In the genomic region with DNA sequence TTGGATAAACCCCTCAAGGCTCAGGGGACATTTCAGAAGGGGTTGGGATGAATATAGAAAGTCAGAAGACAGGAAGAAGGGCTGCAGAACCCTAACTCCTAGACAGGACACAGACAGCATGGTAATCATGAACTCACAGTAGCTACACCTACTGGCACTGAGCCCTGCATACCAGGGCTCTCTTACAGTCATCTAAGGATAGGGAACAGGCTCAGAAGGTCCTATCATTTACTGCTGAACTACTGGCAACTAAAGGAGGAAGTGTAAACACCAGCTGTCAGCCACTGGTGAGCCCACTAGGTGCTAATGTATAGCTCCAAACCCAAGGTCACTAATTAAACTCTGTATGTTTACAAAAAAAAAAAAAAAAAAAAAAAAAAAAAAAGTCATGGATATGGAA, we compare ENCODE assay signal across 11 mouse cellular contexts. TPM values are rescaled to one million over a fixed set of nuclear protein-coding genes. Genes with fewer than 3 reads are reported as not detected.
DNase-seq lines count a peak whose midpoint lies in the region; ATAC-seq and TF ChIP-seq lines count a peak whose summit lies in the region.
"Had no signal": no experiment of that assay in that cellular context is flagged by ENCODE, and none has a peak within 500 bp of the region (broad histone marks: within the 10 kb centered on the region; RNA-seq: fewer than 3 reads in every experiment).

No protein-coding gene starts in this region.

- no peak overlapping the region for H3K4me3 ChIP-seq in kidney, adult 2 months (ENCODE audit: insufficient read depth, low read depth, low read length)
- H3K4me3 ChIP-seq: embryonic facial prominence, embryonic 13.5 days; hindbrain, embryonic 10.5 days; limb, embryonic 13.5 days had no signal

- peak; percentile 9 to 16 for DNase-seq in adrenal gland, postnatal 36 days
- DNase-seq in adrenal gland, postnatal 4 days (ENCODE audit: low spot score in 2 of 2), result no peak
- peak; percentile 38 to 46 for DNase-seq in gastrocnemius, adult 8-10 months (ENCODE audit: low spot score in 2 of 2)
- DNase-seq in kidney, adult 2 months, result peak; percentile 47
- DNase-seq in lung, postnatal 36 days, result peak; percentile 39
- no peak for DNase-seq in spleen, adult 18-20 months
- DNase-seq in cerebellum, postnatal 4 days (ENCODE audit: low spot score in 2 of 2), result no peak

- no peak overlapping the region for H3K27ac ChIP-seq in kidney, adult 2 months (ENCODE audit: insufficient read depth, low read depth, low read length)
- H3K27ac ChIP-seq: embryonic facial prominence, embryonic 13.5 days; hindbrain, embryonic 10.5 days; limb, embryonic 13.5 days had no signal

- no peak for TF ChIP-seq POLR2A in kidney, adult 2 months (IDR thresholded peaks at IDR 0.05; ENCODE audit: low read depth, low read length)

- no peaks in the 10 kb centered on the region for H3K27me3 ChIP-seq in kidney, adult 2 months (replicated peaks; ENCODE audit: control insufficient read depth, insufficient read depth, low read length)
- H3K27me3 ChIP-seq: embryonic facial prominence, embryonic 13.5 days; limb, embryonic 13.5 days had no signal

- ATAC-seq in activated CD4-positive, CD25-positive, alpha-beta regulatory T cell, adult 4 months, result no peak

- H3K4me1 ChIP-seq in kidney, adult 2 months (ENCODE audit: control insufficient read depth, insufficient read depth, low read length), result 0 out of 2 replicates have a peak, but pooled peaks cover 4% of the 10 kb centered on the region
- H3K4me1 ChIP-seq: hindbrain, embryonic 10.5 days; limb, embryonic 13.5 days had no signal

- no peaks in the 10 kb centered on the region for H3K36me3 ChIP-seq in kidney, adult 2 months (ENCODE audit: control insufficient read depth, insufficient read depth, low read length)

- no peak for TF ChIP-seq CTCF in kidney, adult 2 months (conservative IDR thresholded peaks at IDR 0.05; ENCODE audit: insufficient read depth, insufficient read length, low read depth, low read length)

RNA-seq across cellular contexts. Expression of gene Parn, which starts 56.6 kb away (rescaled TPM):
- total RNA-seq in adrenal gland, postnatal 36 days (2021), result 10 to 100 TPM; 27.1 to 44.2 TPM
- total RNA-seq in adrenal gland, postnatal 4 days (2021), result 10 to 100 TPM; 47.8 to 52.0 TPM
- total RNA-seq in gastrocnemius, adult 8-10 months (2022), result 1 to 10 TPM; 5.5 to 7.6 (median 6.3) TPM
- 12.3 and 15.1 TPM in 2 replicates for polyA plus RNA-seq in kidney, adult 2 months (2012; rRNA removed)
- polyA plus RNA-seq in activated CD4-positive, CD25-positive, alpha-beta regulatory T cell, adult 4 months (2017; shearing (Covaris generic)), result 10 to 100 TPM; 28.1 to 32.5 TPM

Comparison
In these comparisons a context has a peak if more than half of its experiments do, and no peak if none do; other contexts are left out.
1. DNase-seq: peak in adrenal gland, postnatal 36 days (2 of 2), gastrocnemius, adult 8-10 months (2 of 2), kidney, adult 2 months (single experiment) and lung, postnatal 36 days (single experiment); none in adrenal gland, postnatal 4 days (0 of 2), spleen, adult 18-20 months (0 of 2) and cerebellum, postnatal 4 days (0 of 2).